Mouse (Mus musculus) thymus, adult 18-20 months (tissue): ENCODE data around the gene Cadps2.

Source experiments
- DNase-seq, 2 experiments: peaks; one replicate each; pipeline ENCODE4 v3.0.0; 2022; ENCODE audit warnings: mixed read lengths in 2 of 2

Cadps2 gene

GRCm38 (mm10) chr6:23758249-23758648 is 81.0 kb downstream of the Cadps2 start:
- no peak for DNase-seq

GRCm38 (mm10) chr6:23748823-23749222 is 90.4 kb downstream of the Cadps2 start:
- no peak for DNase-seq

- DNase-seq, result no peak
Measured at GRCm38 (mm10) chr6:23740010-23740409, 99.2 kb downstream of the Cadps2 start.

GRCm38 (mm10) chr6:23732750-23733149 is 106.5 kb downstream of the Cadps2 start:
- no peak for DNase-seq

GRCm38 (mm10) chr6:23728620-23729019 is 110.6 kb downstream of the Cadps2 start:
- DNase-seq, result no peak

GRCm38 (mm10) chr6:23723697-23724096 is 115.5 kb downstream of the Cadps2 start:
- DNase-seq, result no peak

GRCm38 (mm10) chr6:23720401-23720800 is 118.8 kb downstream of the Cadps2 start:
- DNase-seq, result no peak

- no peak for DNase-seq
Measured at GRCm38 (mm10) chr6:23707506-23707905, 131.7 kb downstream of the Cadps2 start.

GRCm38 (mm10) chr6:23700879-23701278 is 138.3 kb downstream of the Cadps2 start:
- DNase-seq, result no peak

- no peak for DNase-seq
Measured at GRCm38 (mm10) chr6:23678172-23678571, 161.0 kb downstream of the Cadps2 start.

- no peak for DNase-seq
Measured at GRCm38 (mm10) chr6:23655036-23655435, 184.2 kb downstream of the Cadps2 start, which contains the start of gene Rnf148. Gene Rnf148, minus strand, starts transcription at chr6:23655136.

- no peak for DNase-seq
Measured at GRCm38 (mm10) chr6:23650205-23650604, 189.0 kb downstream of the Cadps2 start, which contains the start of gene Rnf133. Gene Rnf133, minus strand, starts transcription at chr6:23650305.

- no peak for DNase-seq
Measured at GRCm38 (mm10) chr6:23648732-23649131, 190.5 kb downstream of the Cadps2 start.

- DNase-seq, result no peak
Measured at GRCm38 (mm10) chr6:23647627-23648247, 191.5 kb downstream of the Cadps2 start.

GRCm38 (mm10) chr6:23637081-23637480 is 202.1 kb downstream of the Cadps2 start:
- DNase-seq, result no peak

GRCm38 (mm10) chr6:23635208-23635607 is 204.0 kb downstream of the Cadps2 start:
- no peak for DNase-seq

GRCm38 (mm10) chr6:23634016-23634415 is 205.2 kb downstream of the Cadps2 start:
- no peak for DNase-seq

- DNase-seq, result no peak
Measured at GRCm38 (mm10) chr6:23630465-23630864, 208.8 kb downstream of the Cadps2 start.

- no peak for DNase-seq
Measured at GRCm38 (mm10) chr6:23575102-23575501, 264.1 kb downstream of the Cadps2 start.

- DNase-seq, result no peak
Measured at GRCm38 (mm10) chr6:23573750-23574149, 265.5 kb downstream of the Cadps2 start.

GRCm38 (mm10) chr6:23572401-23572800 is 266.8 kb downstream of the Cadps2 start:
- DNase-seq, result no peak

GRCm38 (mm10) chr6:23569686-23570085 is 269.5 kb downstream of the Cadps2 start:
- DNase-seq, result no peak

GRCm38 (mm10) chr6:23568688-23569087 is 270.5 kb downstream of the Cadps2 start:
- no peak for DNase-seq

GRCm38 (mm10) chr6:23567651-23568050 is 271.6 kb downstream of the Cadps2 start:
- DNase-seq, result no peak

GRCm38 (mm10) chr6:23549874-23550273 is 289.3 kb downstream of the Cadps2 start:
- no peak for DNase-seq
